Comparison of ENCODE assay signal across 17 mouse cellular contexts in the genomic region with DNA sequence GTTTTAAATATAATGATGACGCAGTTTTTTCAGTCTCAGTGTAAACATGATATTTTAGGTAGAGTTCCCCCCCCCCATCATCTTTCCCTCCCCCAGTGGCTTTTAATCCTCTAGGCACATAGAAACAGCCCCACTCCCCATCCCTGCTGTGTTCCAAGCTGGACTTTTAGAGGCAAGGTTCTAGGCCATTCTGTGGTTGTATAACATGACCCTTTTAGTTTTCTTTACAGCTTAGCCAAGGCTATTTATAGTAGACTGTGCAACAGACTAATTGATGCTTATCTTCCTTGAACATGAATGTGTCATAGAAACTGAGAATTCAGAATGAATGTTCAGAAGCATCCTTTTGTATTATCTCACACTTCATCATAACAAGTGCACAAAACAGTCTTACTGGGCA. TPM values are rescaled to one million over a fixed set of nuclear protein-coding genes. Genes with fewer than 3 reads are reported as not detected.
"Had no signal": no experiment of that assay in that cellular context is flagged by ENCODE, and none has a peak within 500 bp of the region (broad histone marks: within the 10 kb centered on the region; RNA-seq: fewer than 3 reads in every experiment).

No protein-coding gene starts in this region.

- H3K9ac ChIP-seq: liver, embryonic 15.5 days; lung, embryonic 14.5 days; midbrain, embryonic 15.5 days; neural tube, embryonic 12.5 days had no signal

- H3K27ac ChIP-seq: limb, embryonic 10.5 days; macrophage; midbrain, embryonic 15.5 days; neural tube, embryonic 12.5 days had no signal

- H3K4me3 ChIP-seq: limb, embryonic 10.5 days; liver, embryonic 15.5 days; megakaryocyte, embryonic 14.5 days; midbrain, embryonic 15.5 days; neural tube, embryonic 12.5 days had no signal

- ATAC-seq: midbrain, embryonic 15.5 days had no signal

- H3K4me1 ChIP-seq: limb, embryonic 10.5 days; midbrain, embryonic 15.5 days; neural tube, embryonic 12.5 days had no signal

- H3K9me3 ChIP-seq: limb, embryonic 10.5 days; liver, embryonic 15.5 days; megakaryocyte, embryonic 14.5 days; midbrain, embryonic 15.5 days; neural tube, embryonic 12.5 days had no signal

- H3K36me3 ChIP-seq: limb, embryonic 10.5 days; midbrain, embryonic 15.5 days; neural tube, embryonic 12.5 days had no signal

- H3K4me2 ChIP-seq: liver, embryonic 11.5 days; liver, embryonic 15.5 days; lung, embryonic 14.5 days; midbrain, embryonic 11.5 days; midbrain, embryonic 15.5 days; neural tube, embryonic 12.5 days had no signal

- DNase-seq: kidney, postnatal 14 days; lung, embryonic 14.5 days; lung, postnatal 10 days; retina, postnatal 1 day; right cerebral cortex, postnatal 4 days; spleen, adult 18-20 months; thymus, adult 18-20 months; thymus, postnatal 14 days had no signal

- H3K27me3 ChIP-seq: liver, embryonic 15.5 days; megakaryocyte, embryonic 14.5 days; midbrain, embryonic 15.5 days; neural tube, embryonic 12.5 days had no signal

RNA-seq across cellular contexts. Expression of gene Kcnrg, which starts 54.2 kb away (rescaled TPM):
- polyA plus RNA-seq: large intestine, adult 2 months; macrophage had no signal
